Comparison of ENCODE assay signal across 24 mouse cellular contexts in genomic region chr14:121967095-121967494, GRCm38 (mm10). TPM values are rescaled to one million over a fixed set of nuclear protein-coding genes. Genes with fewer than 3 reads are reported as not detected.
"Had no signal": no experiment of that assay in that cellular context is flagged by ENCODE, and none has a peak within 500 bp of the region (broad histone marks: within the 10 kb centered on the region; RNA-seq: fewer than 3 reads in every experiment).

No protein-coding gene starts in this region.

- H3K4me1 ChIP-seq: midbrain, embryonic 10.5 days had no signal

- H3K4me3 ChIP-seq: left cerebral cortex, adult 2 months; lung, embryonic 15.5 days; megakaryocyte, embryonic 14.5 days; midbrain, embryonic 10.5 days; midbrain, embryonic 13.5 days; myocyte; neural tube, embryonic 13.5 days had no signal

- H3K27me3 ChIP-seq: lung, embryonic 15.5 days; megakaryocyte, embryonic 14.5 days; midbrain, embryonic 13.5 days; neural tube, embryonic 13.5 days had no signal

- H3K36me3 ChIP-seq: lung, embryonic 15.5 days; midbrain, embryonic 10.5 days; midbrain, embryonic 13.5 days; neural tube, embryonic 13.5 days had no signal

- H3K9me3 ChIP-seq: lung, embryonic 15.5 days; megakaryocyte, embryonic 14.5 days; midbrain, embryonic 10.5 days; midbrain, embryonic 13.5 days; neural tube, embryonic 13.5 days had no signal

- ATAC-seq: inflammation-experienced regulatory T-cells, adult 6 months; midbrain, embryonic 13.5 days; midbrain, embryonic 16.5 days had no signal

- H3K9ac ChIP-seq: liver, embryonic 14.5 days; lung, embryonic 15.5 days; midbrain, embryonic 13.5 days; neural tube, embryonic 13.5 days had no signal

- H3K27ac ChIP-seq: kidney, postnatal 0 days; left cerebral cortex, adult 2 months; liver, embryonic 14.5 days; lung, embryonic 15.5 days; midbrain, embryonic 10.5 days; midbrain, embryonic 13.5 days; neural tube, embryonic 13.5 days had no signal

- H3K4me2 ChIP-seq: lung, embryonic 15.5 days; midbrain, embryonic 13.5 days; neural tube, embryonic 13.5 days had no signal

- DNase-seq: kidney, adult 2 months; kidney, postnatal 36 days; layer of hippocampus, postnatal 36 days; lung, adult 18-20 months; lung, postnatal 10 days; lung, postnatal 36 days; retina, postnatal 1 day; thymus, postnatal 36 days had no signal

RNA-seq across cellular contexts. Expression of gene Gpr18, which starts 51.5 kb away (rescaled TPM):
- total RNA-seq: layer of hippocampus, adult 8-10 months; layer of hippocampus, postnatal 10 days; layer of hippocampus, postnatal 36 days; left cerebral cortex, adult 2 months; left cerebral cortex, postnatal 10 days; left cerebral cortex, postnatal 36 days had no signal
- polyA plus RNA-seq: limb, embryonic 14.5 days; myocyte had no signal
